Mouse (Mus musculus): ENCODE measurements around the gene Gps2.

Gps2 gene

DNA sequence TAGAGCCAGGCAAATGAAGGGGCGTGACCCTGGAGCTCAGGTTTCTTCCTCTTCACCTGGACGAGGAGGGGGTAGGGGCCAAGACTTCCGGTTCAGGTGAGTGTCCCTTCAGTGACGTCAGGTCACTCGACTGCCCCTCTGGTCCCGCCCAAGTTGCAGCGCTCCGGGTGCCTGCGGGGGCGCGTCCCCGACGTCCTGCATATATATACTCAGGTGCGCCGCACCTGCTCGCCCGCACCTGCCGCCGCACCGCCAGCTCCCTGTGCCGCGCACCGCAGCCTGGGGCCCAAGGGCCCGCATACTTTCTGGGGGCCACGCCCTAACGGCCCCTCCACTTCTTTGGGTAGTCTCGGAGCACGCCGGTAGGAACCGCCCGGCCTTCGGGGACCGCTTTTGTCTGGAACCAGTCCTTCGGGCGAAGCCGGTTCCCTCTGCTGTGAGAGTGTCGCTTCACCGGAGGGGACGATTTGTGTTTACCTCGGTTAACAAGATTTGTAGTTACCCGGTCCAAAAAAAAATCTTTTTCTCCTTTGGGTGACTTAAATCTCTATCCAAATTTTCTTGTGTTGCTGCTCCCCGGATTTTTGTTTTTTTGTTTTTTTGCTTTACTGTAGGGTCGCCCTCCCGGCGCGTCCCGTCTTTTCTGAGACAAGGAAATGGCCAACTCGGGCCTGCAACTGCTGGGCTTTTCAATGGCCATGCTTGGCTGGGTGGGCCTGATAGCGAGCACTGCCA, 51.8 kb downstream of the Gps2 start:
- no peak for DNase-seq (ENCODE audit: low spot score)

Measured in layer of hippocampus, adult 9-10 months (tissue).